Mouse (Mus musculus) ES-Bruce4 (cell line): Measurements from ENCODE around the gene Slc26a10.

Experiments
- CTCF ChIP-seq: IDR thresholded peaks from one replicate; pipeline ENCODE4 v1.8.1; 2011; ENCODE audit warnings: low read depth, low read length
- EP300 ChIP-seq: IDR thresholded peaks from 2 replicates; pipeline ENCODE4 v1.6.1; 2011; ENCODE audit warnings: low read depth, low read length; ENCODE audit not compliant: insufficient read depth
- POLR2A ChIP-seq: IDR thresholded peaks from one replicate; pipeline ENCODE4 v1.8.1; 2011; ENCODE audit warnings: low read length; ENCODE audit not compliant: insufficient read depth

DNA sequence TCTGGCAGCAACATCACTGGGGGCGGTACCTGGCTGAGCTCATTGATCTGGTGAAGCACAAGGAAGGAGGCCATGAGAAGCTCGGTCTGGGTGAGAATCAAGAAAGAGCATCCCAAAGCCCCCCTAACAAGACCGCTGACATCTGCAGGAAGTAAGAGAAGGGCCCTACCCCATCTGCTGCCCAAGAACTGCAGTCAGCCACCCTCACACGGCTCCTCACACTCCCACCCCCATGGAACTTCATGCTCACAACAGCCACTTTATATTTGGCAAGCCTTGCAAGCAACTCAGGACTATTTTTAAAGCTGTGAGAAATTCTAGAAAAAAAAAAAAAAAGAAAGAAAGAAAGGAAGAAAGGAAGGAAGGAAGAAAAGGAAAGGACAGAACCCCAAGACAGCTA, 28.5 kb upstream of the Slc26a10 start:
- TF ChIP-seq POLR2A (no peak), EP300 (no peak), CTCF (no peak)
